31 mouse cellular contexts compared by ENCODE assay signal in genomic region chr1:84552005-84552404, GRCm38 (mm10).
"Had no signal": no experiment of that assay in that cellular context is flagged by ENCODE, and none has a peak within 500 bp of the region (broad histone marks: within the 10 kb centered on the region; RNA-seq: fewer than 3 reads in every experiment).

No protein-coding gene starts in this region.

- H3K27ac ChIP-seq: limb, embryonic 10.5 days; limb, embryonic 12.5 days; limb, embryonic 13.5 days; limb, embryonic 15.5 days; liver, embryonic 12.5 days; liver, embryonic 13.5 days; liver, embryonic 14.5 days; liver, embryonic 15.5 days; lung, embryonic 15.5 days; macrophage; midbrain, embryonic 10.5 days; midbrain, embryonic 12.5 days; midbrain, embryonic 13.5 days; midbrain, embryonic 15.5 days had no signal

- H3K4me3 ChIP-seq: limb, embryonic 10.5 days; limb, embryonic 12.5 days; limb, embryonic 13.5 days; limb, embryonic 15.5 days; liver, embryonic 12.5 days; liver, embryonic 13.5 days; liver, embryonic 15.5 days; lung, embryonic 15.5 days; megakaryocyte, embryonic 14.5 days; midbrain, embryonic 10.5 days; midbrain, embryonic 12.5 days; midbrain, embryonic 13.5 days; midbrain, embryonic 15.5 days; myocyte had no signal

- H3K4me2 ChIP-seq: limb, embryonic 12.5 days; limb, embryonic 13.5 days; limb, embryonic 15.5 days; liver, embryonic 11.5 days; liver, embryonic 12.5 days; liver, embryonic 13.5 days; liver, embryonic 15.5 days; lung, embryonic 14.5 days; lung, embryonic 15.5 days; midbrain, embryonic 11.5 days; midbrain, embryonic 12.5 days; midbrain, embryonic 13.5 days; midbrain, embryonic 15.5 days had no signal

- DNase-seq: left cerebral cortex, postnatal 4 days; liver; liver, embryonic 13.5 days; liver, postnatal 0 days; lung, adult 18-20 months; lung, adult 2 months; lung, embryonic 14.5 days; lung, postnatal 10 days; lung, postnatal 14 days; lung, postnatal 36 days; lung, postnatal 4 days; midbrain, embryonic 14.5 days had no signal

- H3K27me3 ChIP-seq: liver, embryonic 12.5 days; liver, embryonic 13.5 days; liver, embryonic 15.5 days; lung, embryonic 15.5 days; megakaryocyte, embryonic 14.5 days; midbrain, embryonic 12.5 days; midbrain, embryonic 13.5 days; midbrain, embryonic 15.5 days had no signal

- H3K9me3 ChIP-seq: limb, embryonic 10.5 days; limb, embryonic 12.5 days; limb, embryonic 13.5 days; limb, embryonic 15.5 days; liver, embryonic 12.5 days; liver, embryonic 13.5 days; liver, embryonic 15.5 days; lung, embryonic 15.5 days; midbrain, embryonic 10.5 days; midbrain, embryonic 12.5 days; midbrain, embryonic 13.5 days; midbrain, embryonic 15.5 days had no signal

- H3K9ac ChIP-seq: limb, embryonic 12.5 days; limb, embryonic 13.5 days; limb, embryonic 15.5 days; liver, embryonic 12.5 days; liver, embryonic 13.5 days; liver, embryonic 14.5 days; liver, embryonic 15.5 days; liver, postnatal 0 days; lung, embryonic 14.5 days; lung, embryonic 15.5 days; midbrain, embryonic 12.5 days; midbrain, embryonic 13.5 days; midbrain, embryonic 15.5 days had no signal

- ATAC-seq: liver, embryonic 12.5 days; liver, postnatal 0 days; lung, postnatal 0 days; midbrain, embryonic 13.5 days; midbrain, embryonic 15.5 days; midbrain, embryonic 16.5 days had no signal

- H3K4me1 ChIP-seq: limb, embryonic 15.5 days; liver, embryonic 12.5 days; liver, embryonic 13.5 days; liver, embryonic 15.5 days; lung, embryonic 15.5 days; megakaryocyte, embryonic 14.5 days; midbrain, embryonic 15.5 days had no signal

- H3K36me3 ChIP-seq: limb, embryonic 10.5 days; limb, embryonic 12.5 days; limb, embryonic 13.5 days; limb, embryonic 15.5 days; liver, embryonic 12.5 days; liver, embryonic 13.5 days; liver, embryonic 15.5 days; lung, embryonic 15.5 days; midbrain, embryonic 10.5 days; midbrain, embryonic 12.5 days; midbrain, embryonic 13.5 days; midbrain, embryonic 15.5 days had no signal
